Mouse (Mus musculus) thymus, postnatal 25 days (tissue): ENCODE measurements around the gene Ntng2.
A peak's percentile ranks its signal among the peaks of the same experiment; 100 is the strongest.

Experiments used
- DNase-seq: peaks from one replicate; pipeline ENCODE4 v3.0.0; 2022

Gene Ntng2

DNA sequence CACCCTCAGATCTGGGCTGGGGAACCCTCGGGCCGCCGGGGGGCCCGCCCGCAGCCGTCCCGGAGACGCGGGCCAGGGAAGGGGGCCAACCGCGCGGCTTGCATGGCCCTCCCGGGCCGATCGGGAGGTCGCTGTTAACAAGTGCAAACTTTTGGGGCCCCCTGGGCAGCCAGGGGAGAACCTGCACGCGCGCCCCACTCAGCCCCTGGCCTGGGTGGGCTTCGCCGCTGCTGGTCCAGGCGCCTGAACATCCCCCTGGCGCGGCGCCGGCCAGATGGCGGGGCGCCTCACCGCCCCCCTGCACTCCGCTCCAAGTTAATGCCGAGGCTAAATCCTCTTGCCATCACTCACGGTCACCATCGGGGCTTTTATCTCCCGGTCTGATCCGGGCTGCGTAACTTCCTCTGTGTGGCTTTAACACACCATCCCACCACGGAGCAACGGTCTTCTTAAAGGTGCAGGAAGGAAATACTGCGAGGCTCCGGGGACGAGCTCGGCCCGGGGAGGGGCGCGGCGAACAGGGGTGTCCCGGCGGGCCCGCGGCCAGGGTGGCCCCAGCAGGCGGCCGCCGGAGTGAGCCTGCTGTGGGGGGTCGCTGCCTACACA, at the start of gene Ntng2:
Gene Ntng2, minus strand, starts transcription at position 407 of the 606 bp plus-strand sequence.
- DNase-seq = peak; percentile 27

DNA sequence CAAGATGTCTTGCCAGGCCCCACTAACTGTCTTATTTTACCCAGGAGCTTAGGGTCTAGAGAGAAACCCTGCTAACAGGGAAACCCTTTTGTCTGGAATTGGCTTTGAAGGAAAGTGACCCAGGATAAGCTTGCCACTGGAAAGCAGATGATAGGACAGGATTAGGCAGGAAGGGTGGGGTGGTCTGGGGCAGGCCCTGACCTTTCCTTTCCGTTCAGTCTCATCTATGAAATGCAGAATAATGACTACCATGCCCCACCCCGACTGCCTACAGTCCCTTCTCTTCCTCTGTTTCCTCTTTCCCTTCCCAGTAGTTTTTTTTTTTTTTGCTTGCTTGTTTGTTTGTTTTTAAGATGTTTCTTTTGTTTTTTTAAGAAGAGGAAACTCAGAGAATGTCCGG, 42.8 kb upstream of the Ntng2 start:
- no peak for DNase-seq

DNA sequence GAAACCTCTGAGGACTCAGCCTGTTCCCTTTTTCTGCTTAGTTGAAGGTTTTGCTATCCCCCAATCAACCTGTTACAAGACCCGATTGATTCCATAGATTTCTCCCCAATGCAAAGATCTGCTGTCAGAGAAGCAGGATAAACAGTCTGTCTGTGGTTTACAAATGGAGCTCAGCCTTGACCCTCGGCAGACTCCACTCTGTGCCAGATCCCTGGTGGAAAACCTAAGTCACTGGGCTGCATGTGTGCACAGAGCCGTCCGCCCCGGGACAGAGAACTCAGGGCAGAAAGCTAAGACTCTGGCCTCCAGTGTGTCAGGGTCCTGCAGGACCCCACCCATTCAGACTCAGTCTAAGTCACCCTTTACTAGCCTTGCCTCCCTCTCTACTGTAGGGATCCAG, 34.8 kb upstream of the Ntng2 start:
- DNase-seq = no peak

DNA sequence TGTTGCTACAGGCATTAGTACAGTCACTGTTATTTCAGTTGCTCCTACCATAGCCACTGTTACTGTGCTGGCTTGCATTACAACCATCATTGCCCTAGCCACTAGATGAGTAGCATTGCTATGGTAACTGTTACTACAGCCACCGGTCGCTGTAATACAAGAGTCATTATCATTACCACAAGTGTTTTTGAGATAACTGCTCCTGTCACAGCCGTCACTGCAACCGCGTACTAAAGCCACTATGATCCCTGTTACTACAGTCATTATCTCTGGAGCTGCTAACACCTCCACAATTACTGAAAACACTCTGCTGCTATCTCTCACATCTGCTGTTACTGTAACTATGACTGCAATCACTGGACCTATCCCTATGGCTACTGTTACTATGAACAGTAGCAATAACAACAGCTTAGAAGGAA, 24.9 kb upstream of the Ntng2 start:
- DNase-seq = no peak

DNA sequence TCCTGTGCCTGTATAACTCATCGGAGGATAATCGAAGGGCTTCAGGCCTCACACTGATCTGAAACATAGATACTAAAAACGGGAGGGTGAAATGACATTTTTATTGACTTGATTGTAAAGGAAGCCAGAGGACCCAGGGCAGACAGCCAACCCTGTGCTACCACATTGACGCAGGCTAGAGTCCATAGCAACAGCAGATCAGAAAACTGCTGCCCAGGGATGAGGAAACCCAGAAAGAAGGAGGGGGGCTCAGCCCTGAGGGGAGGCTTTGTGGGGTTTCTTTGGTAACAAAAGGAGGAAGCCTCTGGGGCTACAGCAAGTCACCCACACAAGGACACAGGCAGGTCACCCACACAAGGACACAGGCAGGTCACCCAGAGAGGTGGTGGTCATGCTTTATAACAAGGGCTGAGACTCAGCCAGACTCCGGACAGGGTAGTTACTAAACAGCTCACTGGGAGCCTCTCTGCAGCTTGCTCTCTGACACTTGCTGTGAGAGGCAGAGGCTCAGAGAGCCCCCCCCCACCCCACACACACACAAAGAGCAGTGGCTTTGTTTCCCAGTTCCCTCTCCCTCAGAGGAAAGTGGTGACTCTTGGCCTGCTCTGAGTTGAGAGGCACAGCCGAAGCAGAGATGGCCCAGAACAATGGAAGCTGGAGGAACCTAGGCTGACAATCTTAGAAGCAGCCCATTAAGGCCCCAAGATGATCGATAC, 19.2 kb upstream of the Ntng2 start:
- no peak for DNase-seq

DNA sequence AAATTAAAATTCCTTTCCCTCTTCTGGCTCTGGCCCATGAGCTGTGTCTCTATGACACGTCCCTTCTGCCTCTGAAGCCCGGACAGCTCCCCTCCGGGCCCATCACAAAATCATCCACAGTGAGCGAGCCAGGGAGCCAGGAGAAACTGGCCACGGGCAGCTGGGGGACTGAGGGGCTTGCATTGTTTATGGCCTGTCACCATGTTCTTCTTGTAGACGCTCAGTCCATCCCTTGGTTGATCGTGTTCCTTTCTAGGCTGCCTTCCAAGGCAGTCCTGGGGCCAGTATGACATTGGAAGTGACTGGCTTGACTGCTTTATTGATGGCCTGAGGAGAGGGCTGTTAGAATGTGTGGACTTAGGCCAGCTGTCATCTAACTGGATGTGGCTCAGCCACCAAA, 18.3 kb upstream of the Ntng2 start:
- DNase-seq = no peak

DNA sequence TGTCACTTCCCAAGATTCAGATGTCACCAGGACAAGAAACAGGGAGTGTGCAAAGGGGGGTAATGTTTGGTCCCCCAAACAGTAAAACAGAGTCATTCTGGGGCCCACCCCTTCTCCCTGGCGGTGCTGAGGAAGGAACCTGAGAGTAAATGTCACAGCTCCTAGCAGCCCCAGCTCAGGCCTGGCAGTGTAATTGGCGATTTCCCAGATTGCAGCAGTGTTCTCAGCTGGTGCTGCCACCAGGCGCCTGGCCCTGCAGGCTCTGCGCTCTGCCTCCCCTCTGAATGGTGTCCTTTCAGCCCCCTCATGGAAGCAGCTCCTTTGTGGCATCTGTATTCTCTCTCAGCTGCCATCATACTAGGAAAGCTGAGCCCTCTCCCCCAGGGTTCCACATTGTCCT, 14.0 kb upstream of the Ntng2 start:
- no peak for DNase-seq

DNA sequence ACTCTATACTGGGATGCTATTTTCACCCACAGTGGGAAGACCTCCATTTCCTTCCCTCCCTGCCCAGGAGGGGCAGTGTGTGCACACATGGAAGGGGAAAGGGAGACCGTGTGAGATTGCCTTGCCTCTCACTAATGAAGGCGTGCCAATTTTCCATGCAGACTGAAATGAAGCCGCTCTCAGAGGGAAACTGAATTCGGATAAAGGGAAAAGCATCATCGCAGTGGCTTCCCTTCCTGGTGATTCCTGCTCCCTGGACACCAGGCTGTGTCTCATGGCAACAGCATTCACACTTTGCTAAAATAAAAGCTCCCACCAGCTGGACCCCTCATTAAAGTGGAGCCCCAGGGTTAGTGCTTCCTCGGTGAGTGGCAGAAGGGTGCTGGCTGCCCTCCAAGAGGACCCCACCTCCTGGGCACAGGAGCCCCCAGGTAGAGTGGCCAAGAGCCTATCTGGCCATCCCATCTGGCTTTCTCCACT, 9.7 kb upstream of the Ntng2 start:
- no peak for DNase-seq

DNA sequence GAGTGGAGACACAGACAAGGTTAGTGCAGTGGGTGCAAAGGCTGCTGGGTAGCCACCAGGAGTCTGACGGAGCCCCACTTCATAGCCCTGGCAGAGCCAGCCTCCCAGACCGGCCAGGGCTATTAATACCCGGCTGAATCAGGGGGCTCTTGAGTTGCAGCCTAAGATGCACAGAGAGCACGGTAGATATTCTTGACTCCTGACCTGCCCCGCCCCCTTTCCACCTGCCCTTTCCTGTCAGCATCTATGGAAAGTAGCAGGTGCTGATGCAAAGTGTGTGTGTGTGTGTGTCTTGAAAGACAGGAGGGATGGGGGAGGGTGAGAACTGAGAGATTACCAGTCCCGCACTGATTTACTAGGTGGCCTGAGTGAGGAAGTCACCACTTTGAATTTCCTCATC, 8.3 kb upstream of the Ntng2 start:
- no peak for DNase-seq

DNA sequence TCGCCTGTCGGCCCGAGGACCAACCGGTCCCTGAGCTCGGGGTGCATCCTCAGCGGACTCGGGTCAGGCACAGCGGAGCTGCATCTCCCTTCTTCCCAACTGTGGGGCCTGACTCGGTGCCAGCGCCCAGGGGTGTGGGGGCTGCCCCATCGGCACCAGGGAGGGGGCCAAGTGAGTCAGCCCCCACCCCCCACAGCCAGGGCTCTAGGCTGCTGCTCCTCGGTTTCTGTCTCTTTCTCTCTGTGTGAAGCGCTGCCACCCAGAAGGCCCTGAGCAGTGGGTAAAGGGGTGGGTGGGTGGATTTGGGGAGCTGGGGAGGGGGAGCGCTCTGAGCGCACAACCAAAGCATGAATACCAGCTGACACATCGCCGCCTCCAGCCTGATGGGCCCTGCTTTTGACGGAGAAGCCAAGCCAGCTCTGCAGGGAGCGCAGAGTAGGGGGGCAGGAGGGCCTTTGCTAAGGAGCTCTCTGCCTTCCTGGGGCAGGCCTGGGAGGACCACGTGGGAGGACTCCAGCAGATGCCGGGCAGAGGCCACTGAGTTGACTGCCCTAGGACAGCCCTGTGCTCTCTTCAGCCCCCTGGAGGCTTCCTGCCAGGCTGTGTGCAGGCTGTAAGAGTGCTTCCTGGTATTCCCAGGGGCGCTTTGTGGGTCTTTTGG, 530 bp upstream of the Ntng2 start:
- DNase-seq = no peak

DNA sequence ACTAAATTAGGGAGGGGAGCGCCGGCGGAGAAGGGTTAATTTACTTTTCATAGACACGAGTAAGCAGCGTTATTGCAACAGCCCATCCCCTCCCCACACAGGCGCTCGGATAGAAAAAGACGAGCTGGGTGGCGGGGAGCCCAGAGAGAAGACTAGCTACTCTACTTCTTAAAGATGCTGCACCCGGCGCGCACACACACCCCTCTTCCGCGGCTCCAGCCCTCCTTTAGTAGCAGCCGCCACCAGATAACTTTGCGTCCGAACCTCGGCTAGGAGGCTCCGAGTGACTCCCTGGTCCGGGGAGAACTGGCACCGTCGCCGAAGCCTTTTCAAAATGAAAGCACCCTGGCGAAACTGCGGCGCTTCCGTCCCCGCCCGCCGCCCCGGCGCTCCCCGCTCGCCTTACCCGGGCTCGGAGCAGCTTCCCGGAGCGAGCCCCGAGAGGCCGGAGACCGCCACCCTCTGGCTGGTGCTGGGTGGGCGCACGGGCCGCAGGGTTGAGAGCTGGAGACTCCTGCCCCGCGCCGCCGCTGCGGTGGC, 676 bp downstream of the Ntng2 start:
- DNase-seq = peak; percentile 50

DNA sequence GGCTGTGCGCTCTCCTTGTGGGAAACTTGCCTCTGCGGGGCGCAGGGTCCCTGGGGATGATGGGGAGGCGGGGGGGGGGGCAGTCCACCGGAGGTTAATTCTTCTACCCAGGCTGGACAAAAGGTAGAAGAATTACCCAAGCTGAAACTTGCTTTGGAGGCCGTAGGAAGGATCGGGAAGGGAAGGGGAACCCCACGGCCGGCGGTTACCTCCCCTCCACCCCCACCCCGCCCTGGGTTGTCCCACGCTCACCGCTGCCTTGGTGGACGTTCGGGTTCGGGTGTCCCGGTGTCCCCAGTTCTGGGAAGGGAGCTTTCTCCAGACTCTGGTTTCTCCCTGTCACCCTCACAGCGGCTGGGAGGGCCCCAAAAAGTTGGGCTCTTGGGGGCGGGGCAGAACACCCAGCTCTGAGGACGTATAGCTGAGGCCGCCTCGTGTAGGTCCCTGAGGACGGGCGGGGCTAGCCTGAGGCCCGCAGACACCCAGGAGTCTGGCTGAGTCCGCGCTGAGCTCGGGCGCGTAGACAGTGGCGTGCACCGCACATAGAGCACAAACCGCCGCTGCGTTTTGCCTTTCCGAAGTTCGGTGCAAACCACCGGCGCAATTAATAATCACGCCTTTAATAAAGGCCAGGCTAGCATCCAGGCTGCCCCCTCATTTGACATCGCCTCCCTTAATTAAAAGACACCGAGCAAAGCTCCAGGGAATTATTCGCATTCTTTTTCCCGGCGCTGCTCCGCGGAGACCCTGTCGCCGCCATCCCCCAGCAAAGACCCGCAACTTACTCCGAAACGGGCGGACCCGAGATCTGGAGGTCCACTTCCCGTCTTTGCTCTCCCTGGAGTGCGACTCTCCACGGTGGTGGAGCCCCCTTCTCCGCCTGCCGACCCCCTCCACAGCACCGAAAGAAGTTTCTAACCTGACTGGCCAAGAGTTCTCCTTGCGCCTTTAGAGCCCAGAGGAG, 1.4 kb downstream of the Ntng2 start:
- no peak for DNase-seq

DNA sequence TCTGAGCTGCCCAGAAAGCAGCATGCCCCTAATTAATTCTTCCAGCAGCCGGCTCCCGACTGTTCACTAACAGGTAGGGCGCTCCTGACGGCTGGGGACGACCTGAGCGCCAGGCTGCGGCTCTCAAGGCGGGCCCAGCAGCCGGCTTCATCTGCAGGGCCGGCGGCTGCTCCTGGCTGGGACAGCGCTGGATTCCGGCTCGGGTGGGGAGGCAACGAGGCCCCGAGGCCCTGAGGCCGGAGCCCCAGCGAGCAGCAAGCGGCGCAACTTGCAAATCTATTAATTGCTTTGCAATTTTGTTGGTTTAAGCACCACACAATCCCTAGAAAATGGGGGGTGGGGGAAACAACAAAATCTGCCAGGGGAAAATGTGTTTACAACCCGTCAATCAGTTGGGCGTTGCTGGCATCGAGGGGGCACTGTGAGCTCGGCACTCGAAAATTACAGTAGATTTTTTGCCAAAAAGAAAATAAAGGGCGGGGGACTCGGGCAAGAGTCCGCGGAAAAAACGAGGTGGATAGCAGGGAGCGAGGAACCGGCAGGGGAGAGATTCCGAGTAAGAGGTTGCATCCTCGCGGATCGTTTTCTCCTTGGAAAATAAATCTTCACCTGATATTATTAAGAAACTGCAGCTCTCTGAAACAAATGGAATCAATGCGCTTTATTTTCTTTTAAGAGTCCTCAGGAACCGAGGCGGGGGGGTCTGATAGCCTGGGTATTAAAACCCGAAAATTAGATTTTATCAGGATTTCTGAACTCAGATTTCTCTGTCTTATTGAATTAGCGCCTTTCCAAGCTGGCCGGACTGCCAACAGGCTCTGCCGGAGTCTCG, 2.3 kb downstream of the Ntng2 start:
- DNase-seq = no peak

DNA sequence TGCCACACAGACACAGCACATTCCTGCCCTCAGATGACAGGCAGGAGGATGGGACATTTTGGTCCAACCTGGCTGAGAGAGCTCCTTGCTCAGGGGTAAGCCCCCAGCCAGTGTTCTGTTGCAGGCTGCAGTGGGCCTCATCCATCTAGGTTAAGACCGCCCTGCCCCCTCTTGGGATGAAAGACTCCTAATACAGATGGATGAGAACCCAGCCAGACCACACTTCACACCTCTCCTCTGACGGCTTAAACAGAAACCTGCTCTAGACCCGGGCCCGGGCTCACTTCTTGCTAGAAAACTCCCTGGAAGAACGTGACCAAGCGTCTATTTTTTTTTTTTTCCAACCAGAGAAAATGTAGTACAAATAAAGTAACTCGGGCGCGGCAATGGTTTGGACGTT, 3.0 kb downstream of the Ntng2 start:
- DNase-seq = no peak

DNA sequence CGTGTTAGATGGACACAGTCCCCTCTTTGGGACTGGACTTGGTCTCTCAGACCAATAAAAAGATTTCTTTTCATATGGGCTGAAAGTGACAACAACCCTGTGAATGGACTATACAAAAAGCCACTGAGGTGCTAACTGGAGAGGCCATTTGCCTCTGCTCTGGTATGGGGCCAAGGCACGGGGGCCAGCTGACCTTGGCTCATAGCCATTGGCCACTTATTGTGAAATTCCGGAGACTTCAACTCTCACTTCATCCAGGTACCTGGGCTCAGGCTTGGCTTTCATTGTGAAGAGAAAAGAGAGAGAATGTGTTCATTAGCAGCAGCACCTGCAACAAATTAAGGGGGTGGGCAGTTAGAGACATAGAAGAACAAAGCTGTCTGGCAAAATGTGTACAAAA, 4.3 kb downstream of the Ntng2 start:
- no peak for DNase-seq

DNA sequence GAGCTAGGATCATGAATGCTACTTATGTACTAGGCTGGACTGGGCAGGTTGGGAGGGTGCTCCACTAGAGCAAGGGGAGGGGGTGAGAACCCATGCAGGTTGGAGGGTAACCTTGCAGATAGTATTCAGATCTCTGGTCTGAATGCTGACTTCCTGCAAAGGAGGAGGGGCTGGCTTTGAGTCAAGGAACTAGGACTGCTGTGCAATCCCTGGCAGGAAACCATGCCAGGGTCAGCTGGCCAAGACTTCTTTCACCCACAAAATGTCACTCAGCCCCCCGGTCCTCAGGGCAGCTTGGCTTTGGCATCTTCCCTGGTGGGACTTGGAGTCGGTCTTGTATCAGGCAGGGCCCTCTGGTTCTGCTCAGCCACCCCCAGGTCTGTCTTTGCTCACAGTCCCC, 5.4 kb downstream of the Ntng2 start:
- no peak for DNase-seq

DNA sequence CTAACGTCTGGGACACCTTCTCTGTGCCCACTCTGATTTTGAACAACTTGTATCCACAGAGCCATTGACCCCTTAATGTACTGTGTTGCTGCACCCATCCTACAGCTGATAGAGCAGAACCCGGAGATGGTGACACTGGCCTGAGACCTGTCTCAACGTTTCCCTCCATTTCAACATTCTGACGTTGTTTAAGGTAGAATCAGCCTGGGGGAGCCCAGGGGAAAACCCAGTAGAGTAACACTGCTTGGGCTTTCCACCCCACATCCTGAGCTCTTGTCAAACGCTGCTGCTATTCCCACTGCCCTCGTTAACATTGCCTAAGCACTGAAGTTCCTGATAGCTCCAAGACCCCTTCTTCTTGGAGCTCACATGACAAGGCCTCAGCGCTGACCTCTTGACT, 5.9 kb downstream of the Ntng2 start:
- no peak for DNase-seq

DNA sequence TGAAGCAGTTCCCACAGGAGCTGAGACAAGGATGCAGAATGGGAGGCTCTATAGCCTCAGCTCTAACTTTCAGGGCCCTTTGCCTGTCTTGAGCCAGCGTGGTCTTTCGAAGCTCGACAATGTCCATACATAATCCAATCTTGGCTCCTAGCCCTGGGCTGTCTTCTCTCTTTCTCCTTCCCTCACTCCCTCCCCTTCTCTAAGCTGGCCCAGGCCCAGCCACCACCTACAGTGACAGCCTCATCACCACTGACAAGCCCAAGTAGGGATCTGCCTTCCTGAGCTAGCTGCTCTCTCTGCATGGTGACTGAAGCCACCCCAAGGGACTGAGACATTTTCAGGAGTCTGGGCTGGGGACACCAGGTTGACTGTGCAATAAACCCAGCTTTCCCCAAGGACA, 6.5 kb downstream of the Ntng2 start:
- DNase-seq = no peak

DNA sequence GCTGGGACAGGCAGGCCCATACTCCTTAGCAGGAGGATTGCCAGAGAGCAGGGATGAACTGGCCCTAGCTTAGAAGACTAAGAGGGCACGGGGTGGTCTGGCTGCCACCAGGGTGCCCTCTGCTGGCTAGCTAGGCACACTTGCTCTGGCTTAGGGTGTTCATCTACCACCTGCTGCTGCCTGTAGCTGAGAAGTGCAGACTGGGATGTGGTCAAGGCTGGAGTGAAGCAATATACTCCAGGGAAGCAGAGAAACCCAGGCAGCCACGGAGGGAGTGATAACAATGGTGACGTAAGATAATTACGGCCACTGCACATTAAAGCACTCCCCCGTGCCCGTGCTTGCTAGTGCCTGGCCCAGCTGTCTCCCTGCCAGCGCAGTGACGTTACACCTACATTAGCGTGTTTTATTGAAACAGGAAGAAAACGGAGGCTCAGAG, 7.4 kb downstream of the Ntng2 start:
- DNase-seq = peak; percentile 25

DNA sequence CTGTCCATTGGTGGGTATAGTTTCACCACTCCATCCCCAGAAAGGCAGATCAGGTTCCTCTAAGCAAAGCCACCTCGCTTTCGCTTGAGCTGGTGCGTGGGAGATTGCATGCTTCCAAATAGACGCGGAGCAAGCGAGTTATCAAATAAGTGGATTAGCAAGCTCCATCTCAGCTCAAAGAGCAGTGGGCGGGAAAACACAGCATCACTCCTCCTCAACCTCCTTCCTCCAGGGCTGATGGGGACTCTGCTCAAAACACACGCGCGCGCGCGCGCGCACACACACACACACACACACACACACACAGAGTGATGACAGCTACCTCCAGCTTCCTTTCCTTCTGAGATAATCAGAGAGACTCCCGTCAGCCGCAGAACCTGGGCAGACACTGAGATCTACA, 13.5 kb downstream of the Ntng2 start:
- DNase-seq = no peak

DNA sequence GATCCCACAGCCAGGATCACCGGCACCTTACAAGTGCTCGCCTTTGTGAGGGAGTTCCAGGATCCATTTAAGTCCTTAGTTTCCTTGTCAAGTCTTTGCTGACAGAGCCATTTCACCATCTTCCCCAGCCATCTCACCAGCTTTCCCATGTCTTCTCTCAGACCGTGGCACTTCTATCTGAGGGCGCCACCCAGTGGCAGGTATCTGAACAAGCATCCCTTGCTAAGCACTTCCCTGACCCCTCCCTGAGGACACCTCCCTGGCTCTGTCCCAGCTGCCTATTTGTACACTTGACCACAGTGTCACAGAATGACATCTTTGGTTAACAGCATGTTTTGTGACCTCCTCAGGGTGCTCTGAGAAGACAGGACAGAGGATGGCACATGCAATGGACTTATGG, 15.2 kb downstream of the Ntng2 start:
- DNase-seq = peak; percentile 47

DNA sequence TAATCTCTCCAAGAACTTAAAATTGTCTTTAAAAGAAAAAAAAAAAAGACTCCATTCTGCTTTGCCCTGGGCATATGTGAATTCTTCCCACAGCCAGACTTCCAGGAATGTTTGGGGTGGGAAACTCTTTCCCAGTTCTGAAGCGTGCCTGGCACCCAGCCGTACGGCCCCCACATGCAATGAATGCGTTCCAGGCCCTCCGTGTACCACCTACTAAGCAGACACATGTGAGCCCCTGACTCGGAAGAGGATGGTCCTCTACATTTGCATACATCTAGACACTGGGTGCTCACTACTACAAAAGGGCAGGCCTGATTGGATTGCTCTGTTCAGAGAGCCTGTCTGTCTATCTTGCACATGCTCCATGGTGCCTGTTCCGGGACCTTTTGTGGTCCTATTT, 17.0 kb downstream of the Ntng2 start:
- no peak for DNase-seq
